Comparison of ENCODE assay signal across 9 mouse cellular contexts in the genomic region with DNA sequence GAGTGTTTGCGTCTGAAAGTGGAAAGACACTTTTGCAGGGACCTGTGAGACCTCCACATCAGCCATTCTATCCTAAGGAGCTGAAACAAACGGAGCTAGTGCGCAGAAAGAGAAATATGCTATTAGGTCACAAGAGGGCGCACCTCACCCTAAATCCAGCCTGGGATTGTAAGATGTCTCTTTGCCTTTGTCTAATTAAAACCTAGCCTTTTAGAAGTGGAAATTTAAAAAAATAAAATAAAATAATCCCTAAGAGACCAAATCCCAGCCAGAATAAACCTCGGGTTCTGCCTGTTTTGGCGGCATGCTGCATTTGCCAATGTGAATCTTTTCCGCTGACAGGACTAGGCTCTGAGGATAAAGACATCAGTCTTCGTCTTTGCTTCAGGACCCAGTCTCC. TPM values are rescaled to one million over a fixed set of nuclear protein-coding genes. Genes with fewer than 3 reads are reported as not detected.
A peak's percentile ranks its signal among the peaks of the same experiment; 100 is the strongest.
DNase-seq lines count a peak whose midpoint lies in the region; ATAC-seq and TF ChIP-seq lines count a peak whose summit lies in the region.
"Had no signal": no experiment of that assay in that cellular context is flagged by ENCODE, and none has a peak within 500 bp of the region (broad histone marks: within the 10 kb centered on the region; RNA-seq: fewer than 3 reads in every experiment).

No protein-coding gene starts in this region.

- H3K9me3 ChIP-seq in forebrain, embryonic 10.5 days, result no peaks in the 10 kb centered on the region
- no peaks in the 10 kb centered on the region for H3K9me3 ChIP-seq in forebrain, embryonic 13.5 days (replicated peaks)
- H3K9me3 ChIP-seq: neural tube, embryonic 13.5 days had no signal

- H3K27ac ChIP-seq in forebrain, embryonic 10.5 days, result no peak overlapping the region
- no peak overlapping the region for H3K27ac ChIP-seq in forebrain, embryonic 13.5 days
- no peak overlapping the region for H3K27ac ChIP-seq in spleen, adult 2 months (ENCODE audit: insufficient read depth, low read length)
- H3K27ac ChIP-seq: neural tube, embryonic 13.5 days had no signal

- ATAC-seq in forebrain, embryonic 13.5 days, result no peak
- no peak for ATAC-seq in megakaryocyte-erythroid progenitor cell, adult 5-6 weeks (replicated peaks; ENCODE audit: low FRiP score, low TSS enrichment, poor library complexity, severe bottlenecking)

- no peak overlapping the region for H3K9ac ChIP-seq in forebrain, embryonic 13.5 days
- H3K9ac ChIP-seq: neural tube, embryonic 13.5 days had no signal

- peak; percentile 48; the same call in 1 of the 2 replicates for TF ChIP-seq CTCF in spleen, adult 2 months (IDR thresholded peaks at IDR 0.05; ENCODE audit: extremely low read depth, insufficient read depth, insufficient read length, insufficient replicate concordance)

- H3K27me3 ChIP-seq in forebrain, embryonic 10.5 days (ENCODE audit: poor library complexity, severe bottlenecking), result peaks cover 29% of the 10 kb centered on the region
- 0 out of 2 replicates have a peak, but pooled peaks cover 4% of the 10 kb centered on the region for H3K27me3 ChIP-seq in forebrain, embryonic 13.5 days
- H3K27me3 ChIP-seq in spleen, adult 2 months (ENCODE audit: control insufficient read depth, insufficient read depth, low read length), result no peaks in the 10 kb centered on the region
- H3K27me3 ChIP-seq: neural tube, embryonic 13.5 days had no signal

- H3K4me1 ChIP-seq in forebrain, embryonic 10.5 days, result peaks cover 31% of the 10 kb centered on the region
- peaks cover 16% of the 10 kb centered on the region for H3K4me1 ChIP-seq in forebrain, embryonic 13.5 days
- H3K4me1 ChIP-seq in spleen, adult 2 months (ENCODE audit: control insufficient read depth, insufficient read depth, insufficient read length), result peaks cover 25% of the 10 kb centered on the region

- H3K4me3 ChIP-seq in forebrain, embryonic 10.5 days, result no peak overlapping the region
- H3K4me3 ChIP-seq in forebrain, embryonic 13.5 days, result no peak overlapping the region
- no peak overlapping the region for H3K4me3 ChIP-seq in spleen, adult 2 months (ENCODE audit: extremely low read depth, insufficient read depth, insufficient read length)
- H3K4me3 ChIP-seq: neural tube, embryonic 13.5 days had no signal

- peak; percentile 61 for DNase-seq in forebrain, embryonic 10.5 days (ENCODE audit: extremely low spot score, low spot score)
- DNase-seq in spleen, adult 2 months (ENCODE audit: low read depth in 1 of 2, low spot score in 2 of 2), result peak in 1 of 2 experiments; percentile 32
- no peak for DNase-seq in spleen, postnatal 14 days (ENCODE audit: low spot score in 2 of 2)
- peak; percentile 81 for DNase-seq in embryo, embryonic 11 days
- peak; percentile 60 to 68 for DNase-seq in left cerebral cortex, postnatal 25 days (ENCODE audit: low spot score in 2 of 2)
- peak; percentile 42 for DNase-seq in retina, adult 2 months (ENCODE audit: low read depth, low spot score)

- H3K36me3 ChIP-seq in forebrain, embryonic 10.5 days (replicated peaks), result peaks cover 1% of the 10 kb centered on the region; the same call in 1 of the 2 replicates
- 0 out of 2 replicates have a peak, but pooled peaks cover 2% of the 10 kb centered on the region for H3K36me3 ChIP-seq in forebrain, embryonic 13.5 days (ENCODE audit: poor library complexity, severe bottlenecking)
- no peaks in the 10 kb centered on the region for H3K36me3 ChIP-seq in spleen, adult 2 months (ENCODE audit: control insufficient read depth, insufficient read depth, low read length)
- H3K36me3 ChIP-seq: neural tube, embryonic 13.5 days had no signal

- no peak overlapping the region for H3K4me2 ChIP-seq in forebrain, embryonic 13.5 days
- H3K4me2 ChIP-seq: neural tube, embryonic 13.5 days had no signal

- intact Hi-C loops in left cerebral cortex, postnatal 25 days (cut with DNase I), result loop anchor here (1.0 to 5.0 kb wide), 5 partner anchors 41 to 163 kb away; partner anchors contain the start of gene Phc2

- WGBS in forebrain, embryonic 10.5 days, result 25% methylated on average over 8 of the region's 8 CpGs
- 24% methylated on average over 8 of the region's 8 CpGs for WGBS in forebrain, embryonic 13.5 days
- WGBS in spleen, adult 2 months, result 26% methylated on average over 8 of the region's 8 CpGs

- no peak for TF ChIP-seq POLR2A in spleen, adult 2 months (IDR thresholded peaks at IDR 0.05; ENCODE audit: low read depth, low read length)

RNA-seq across cellular contexts. Expression of gene Zscan20, which starts 3.4 kb away (rescaled TPM):
- polyA plus RNA-seq in forebrain, embryonic 10.5 days (2016; fragmentation: Nextera tagmentation; extraction: Ambion mirVana), result 6.3 and 7.0 TPM in 2 replicates
- polyA plus RNA-seq in forebrain, embryonic 13.5 days (2015; fragmentation: Nextera tagmentation; extraction: Ambion mirVana), result 4.9 and 5.4 TPM in 2 replicates
- 4.6 and 5.0 TPM in 2 replicates for polyA plus RNA-seq in spleen, adult 2 months (2012; rRNA removed)
- 1 to 10 TPM; 8.3 to 9.9 TPM for total RNA-seq in left cerebral cortex, postnatal 25 days (2021)
- total RNA-seq in megakaryocyte-erythroid progenitor cell, adult 5-6 weeks (2014; fragmentation: Nextera tagmentation), result 4.0 and 8.6 TPM in 2 replicates
- total RNA-seq in megakaryocyte-erythroid progenitor cell, adult 5-6 weeks (2017), result 3.4 and 6.9 TPM in 2 replicates

RNA-seq across cellular contexts. Expression of gene Tlr12, which starts 5.1 kb away (rescaled TPM):
- polyA plus RNA-seq in forebrain, embryonic 10.5 days (2016; fragmentation: Nextera tagmentation; extraction: Ambion mirVana), result 0.63 and 1.0 TPM in 2 replicates
- 1.4 and 1.6 TPM in 2 replicates for polyA plus RNA-seq in forebrain, embryonic 13.5 days (2015; fragmentation: Nextera tagmentation; extraction: Ambion mirVana)
- polyA plus RNA-seq in spleen, adult 2 months (2012; rRNA removed), result 10.7 and 10.9 TPM in 2 replicates
- total RNA-seq in left cerebral cortex, postnatal 25 days (2021), result 1 to 10 TPM in 1 of 2 experiments, under 1 TPM in 1; 0.89 to 1.0 TPM
- 0.28 and 0.72 TPM in 2 replicates for total RNA-seq in megakaryocyte-erythroid progenitor cell, adult 5-6 weeks (2014; fragmentation: Nextera tagmentation)
- total RNA-seq in megakaryocyte-erythroid progenitor cell, adult 5-6 weeks (2017), result 0.14 TPM in 1 of 2 replicates, not detected in the other

RNA-seq across cellular contexts. Expression of gene Phc2, which starts 41.2 kb away (rescaled TPM):
- polyA plus RNA-seq in forebrain, embryonic 10.5 days (2016; fragmentation: Nextera tagmentation; extraction: Ambion mirVana), result 23.3 and 23.4 TPM in 2 replicates
- polyA plus RNA-seq in forebrain, embryonic 13.5 days (2015; fragmentation: Nextera tagmentation; extraction: Ambion mirVana), result 34.9 and 38.2 TPM in 2 replicates
- 76.7 and 101 TPM in 2 replicates for polyA plus RNA-seq in spleen, adult 2 months (2012; rRNA removed)
- total RNA-seq in left cerebral cortex, postnatal 25 days (2021), result 10 to 100 TPM; 82.7 to 92.4 TPM
- 56.5 and 63.9 TPM in 2 replicates for total RNA-seq in megakaryocyte-erythroid progenitor cell, adult 5-6 weeks (2014; fragmentation: Nextera tagmentation)
- 14.5 and 18.1 TPM in 2 replicates for total RNA-seq in megakaryocyte-erythroid progenitor cell, adult 5-6 weeks (2017)

Comparison
In these comparisons a context has a peak if more than half of its experiments do, and no peak if none do; other contexts are left out.
1. DNase-seq: peak in forebrain, embryonic 10.5 days (single experiment), embryo, embryonic 11 days (single experiment), left cerebral cortex, postnatal 25 days (2 of 2) and retina, adult 2 months (single experiment); none in spleen, postnatal 14 days (0 of 2).